9 mouse cellular contexts compared by ENCODE assay signal in genomic region chr16:33193649-33194048, GRCm38 (mm10). TPM values are rescaled to one million over a fixed set of nuclear protein-coding genes. Genes with fewer than 3 reads are reported as not detected.
DNase-seq lines count a peak whose midpoint lies in the region; ATAC-seq and TF ChIP-seq lines count a peak whose summit lies in the region.
"Had no signal": no experiment of that assay in that cellular context is flagged by ENCODE, and none has a peak within 500 bp of the region (broad histone marks: within the 10 kb centered on the region; RNA-seq: fewer than 3 reads in every experiment).

No protein-coding gene starts in this region.

- WGBS in limb, embryonic 14.5 days = 41% methylated on average over 2 of the region's 2 CpGs

- TF ChIP-seq POLR2A in limb, embryonic 14.5 days (IDR thresholded peaks at IDR 0.05; ENCODE audit: borderline replicate concordance, extremely low read depth, insufficient read depth, insufficient read length) = no peak

- H3K4me1 ChIP-seq in limb, embryonic 14.5 days (ENCODE audit: control insufficient read depth, insufficient read depth, low read length) = no peaks in the 10 kb centered on the region

- H3K4me3 ChIP-seq in limb, embryonic 14.5 days (replicated peaks; ENCODE audit: low read length) = no peak overlapping the region
- H3K4me3 ChIP-seq: heart, embryonic 13.5 days; neural tube, embryonic 12.5 days had no signal

- no peak overlapping the region for H3K9ac ChIP-seq in limb, embryonic 14.5 days (ENCODE audit: low read depth, low read length, severe bottlenecking)
- H3K9ac ChIP-seq: heart, embryonic 13.5 days; neural tube, embryonic 12.5 days had no signal

- no peaks in the 10 kb centered on the region for H3K9me3 ChIP-seq in limb, embryonic 14.5 days (ENCODE audit: control insufficient read depth, low read length)
- H3K9me3 ChIP-seq: heart, embryonic 13.5 days; neural tube, embryonic 12.5 days had no signal

- no peaks in the 10 kb centered on the region for H3K27me3 ChIP-seq in limb, embryonic 14.5 days (ENCODE audit: control insufficient read depth, insufficient read depth, low read length)
- H3K27me3 ChIP-seq: heart, embryonic 13.5 days; neural tube, embryonic 12.5 days had no signal

- no peak overlapping the region for H3K27ac ChIP-seq in limb, embryonic 14.5 days (replicated peaks; ENCODE audit: low read depth, low read length)
- H3K27ac ChIP-seq: heart, embryonic 13.5 days; neural tube, embryonic 12.5 days had no signal

- DNase-seq in layer of hippocampus, adult 18-20 months (ENCODE audit: low spot score in 2 of 2) = peak; percentile 26 to 73
- no peak for DNase-seq in layer of hippocampus, adult 9-11 months
- DNase-seq in MEL-GATA-1-ER (ENCODE audit: extremely low read depth, low read depth) = peak; percentile 29
- peak; percentile 53 to 55 for DNase-seq in cerebellum, postnatal 14 days
- DNase-seq in limb, embryonic 14.5 days (ENCODE audit: low spot score) = peak; percentile 57
- peak; percentile 73 for DNase-seq in retina, postnatal 1 day

- ATAC-seq in hematopoietic stem cell, adult 5-6 weeks (replicated peaks in 1 of 2; ENCODE audit: insufficient read depth in 1 of 2, low FRiP score in 2 of 2, low TSS enrichment in 1 of 2, low read depth in 1 of 2, poor library complexity in 2 of 2, severe bottlenecking in 2 of 2) = peak; percentile 60 to 87; a peak in 3 of 4 replicates
- no peak for ATAC-seq in limb, embryonic 14.5 days (ENCODE audit: low FRiP score, low read depth)

- H3K36me3 ChIP-seq in limb, embryonic 14.5 days (ENCODE audit: control insufficient read depth, insufficient read depth, low read length) = peaks cover 11% of the 10 kb centered on the region

- H3K4me2 ChIP-seq in limb, embryonic 14.5 days (replicated peaks; ENCODE audit: low read depth, low read length, severe bottlenecking) = no peak overlapping the region
- H3K4me2 ChIP-seq: heart, embryonic 13.5 days; neural tube, embryonic 12.5 days had no signal

RNA-seq across cellular contexts. Expression of gene Osbpl11, which starts 8.8 kb away (rescaled TPM):
- 10 to 100 TPM; 20.1 to 20.7 TPM for total RNA-seq in layer of hippocampus, adult 18-20 months (2021)
- 17.5 and 20.2 TPM in 2 replicates for total RNA-seq in hematopoietic stem cell, adult 5-6 weeks (2017)
- 14.6 and 15.4 TPM in 2 replicates for polyA plus RNA-seq in limb, embryonic 14.5 days (2012; rRNA removed)
- polyA plus RNA-seq in limb, embryonic 14.5 days (2014; fragmentation: Nextera tagmentation; extraction: Ambion mirVana) = 20.6 and 23.8 TPM in 2 replicates

RNA-seq across cellular contexts. Expression of gene Snx4, which starts 57.6 kb away (rescaled TPM):
- 10 to 100 TPM; 28.0 to 28.6 TPM for total RNA-seq in layer of hippocampus, adult 18-20 months (2021)
- 82.6 and 101 TPM in 2 replicates for total RNA-seq in hematopoietic stem cell, adult 5-6 weeks (2017)
- polyA plus RNA-seq in limb, embryonic 14.5 days (2012; rRNA removed) = 37.8 and 43.0 TPM in 2 replicates
- polyA plus RNA-seq in limb, embryonic 14.5 days (2014; fragmentation: Nextera tagmentation; extraction: Ambion mirVana) = 95.6 and 96.6 TPM in 2 replicates
